Mouse (Mus musculus) kidney, adult 8-10 months (tissue): ENCODE results near the gene Zfp180.
"Not testable (repeated sequence)": the region's sequence is repeated elsewhere in the genome, so short reads cannot be mapped to it uniquely, and the experiment has no call there.

ENCODE experiments used
- DNase-seq, 2 experiments: peaks; one replicate each; pipeline ENCODE4 v3.0.0; 2022

Zfp180 gene

DNA sequence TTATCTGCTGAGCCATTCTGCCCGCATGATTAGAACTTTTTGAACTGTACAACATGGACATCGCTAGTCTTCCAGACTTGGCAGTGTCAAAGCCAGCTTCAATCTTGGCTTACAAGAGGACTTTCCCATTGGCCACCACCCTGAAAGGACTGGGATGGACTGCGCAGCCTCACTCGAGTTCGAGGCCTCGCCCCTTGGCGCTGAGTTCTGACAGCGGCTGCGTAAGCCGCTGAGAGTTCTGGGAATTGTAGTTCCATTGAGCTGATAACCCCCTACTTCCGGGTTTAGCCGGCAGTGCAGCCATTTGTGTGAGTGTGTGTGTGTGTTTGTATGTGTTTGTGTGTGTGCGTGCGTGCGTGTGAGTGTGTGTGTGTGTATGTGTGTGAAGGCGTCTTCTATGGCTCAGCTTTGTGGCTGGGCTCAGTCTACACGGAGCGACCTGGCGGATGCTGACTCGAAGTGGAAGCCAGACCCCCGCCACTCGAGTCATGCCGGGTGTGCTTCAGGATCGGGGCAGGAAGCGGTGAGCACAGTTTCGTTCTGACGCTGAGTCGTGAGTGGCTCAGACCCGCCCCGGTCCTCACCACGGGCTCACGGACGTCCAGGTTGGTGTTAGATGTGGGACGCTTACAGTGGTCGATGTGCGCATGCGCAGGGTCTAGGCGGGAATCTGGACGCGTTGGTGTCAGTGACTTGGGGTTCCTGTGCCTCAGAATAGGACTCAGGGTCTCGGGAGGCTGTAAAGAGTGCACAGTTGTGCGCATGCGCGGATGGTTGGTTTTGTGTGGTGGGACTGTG, at the start of gene Zfp180:
TSS of gene Zfp180 (plus strand) at position 291 of the 798 bp plus-strand sequence.
- peak; percentile 97 to 98 for DNase-seq

DNA sequence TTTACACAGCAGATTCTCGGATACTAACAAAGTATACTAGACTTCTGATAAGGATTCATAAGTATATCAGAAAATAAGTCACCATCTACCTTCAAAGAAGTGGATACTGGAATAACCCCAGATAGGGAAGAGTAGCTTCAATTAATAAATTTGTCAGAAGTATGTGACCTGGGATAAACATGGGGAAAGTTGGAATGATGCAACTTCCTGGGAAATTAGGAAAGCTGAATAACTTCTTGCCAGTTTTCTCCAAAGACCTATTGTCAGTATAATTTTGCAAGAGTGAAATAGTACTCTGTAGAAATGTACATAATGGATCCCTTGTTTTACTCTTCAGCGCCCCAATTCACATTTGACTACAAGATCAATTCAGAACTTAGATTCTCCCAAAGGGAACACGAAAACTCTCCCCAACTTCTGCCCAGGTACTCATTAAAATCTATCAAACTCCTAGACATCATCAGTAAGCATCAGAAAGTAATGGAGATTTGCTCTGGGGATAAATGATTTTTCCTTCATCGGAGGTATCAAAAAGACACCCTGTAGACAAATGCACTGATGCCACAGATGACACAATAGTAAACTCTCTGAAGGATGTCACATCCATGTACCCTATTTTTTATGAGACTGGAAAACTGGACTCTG, 28.9 kb upstream of the Zfp180 start, which contains the start of gene Vmn1r183:
TSS of gene Vmn1r183 (plus strand) at position 595 of the 645 bp plus-strand sequence.
- DNase-seq = no peak

DNA sequence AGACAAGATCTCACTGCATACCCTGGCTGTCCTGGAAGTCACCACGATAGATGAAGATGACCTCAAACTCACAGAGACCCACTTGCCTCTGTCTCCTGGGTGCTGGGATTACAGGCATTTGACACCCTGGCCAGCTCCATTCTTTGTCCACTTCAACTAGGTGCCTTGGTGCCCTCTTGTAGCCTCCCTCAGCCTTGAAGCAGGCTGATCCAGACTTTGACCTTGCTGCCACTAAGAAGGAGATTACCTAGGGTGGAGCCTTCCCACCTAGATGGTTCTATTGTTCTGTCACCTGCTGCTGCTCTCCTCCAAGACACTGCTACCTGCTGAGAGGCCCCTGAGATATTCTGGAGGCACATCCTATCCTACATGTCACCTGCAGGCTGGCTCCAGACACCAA, 7.3 kb upstream of the Zfp180 start:
- not testable (repeated sequence) for DNase-seq

DNA sequence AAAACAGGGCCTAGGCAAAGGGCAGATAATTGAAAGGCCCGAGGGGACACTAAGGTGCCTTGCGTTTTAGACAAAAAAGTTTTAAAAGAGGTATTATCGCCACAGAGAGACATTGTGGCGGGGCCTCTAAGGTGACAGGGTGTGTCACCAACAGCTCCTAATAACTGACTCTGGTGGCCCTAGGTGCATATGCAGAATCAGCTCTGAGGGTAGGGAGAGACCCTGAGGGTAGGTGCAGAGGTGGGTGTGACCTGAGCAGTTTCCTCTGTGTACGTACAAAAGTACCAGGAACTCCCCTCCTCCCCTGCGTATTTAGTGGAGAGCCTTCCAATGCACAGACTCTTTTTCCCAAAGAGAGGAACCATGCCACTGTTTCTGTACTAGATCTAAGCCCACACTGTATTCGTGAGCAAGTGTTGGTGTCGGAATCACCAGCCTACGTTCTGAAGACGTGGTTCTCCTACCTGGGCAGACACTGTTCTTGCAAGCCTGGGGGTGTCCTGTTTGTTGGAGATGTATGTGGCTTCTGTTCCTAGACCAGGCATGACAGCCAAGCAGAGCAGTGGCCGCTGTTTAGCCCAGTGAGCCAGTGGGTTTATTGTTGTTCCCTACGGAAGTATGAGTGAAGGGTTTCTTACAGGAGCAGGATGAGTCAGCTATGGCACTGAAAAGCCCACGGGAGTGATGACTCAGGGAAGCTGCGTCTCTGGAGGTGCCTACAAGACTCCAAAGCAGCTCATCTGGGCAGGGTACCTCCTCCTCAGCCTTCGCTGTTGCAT, 922 bp downstream of the Zfp180 start:
- DNase-seq = no peak

DNA sequence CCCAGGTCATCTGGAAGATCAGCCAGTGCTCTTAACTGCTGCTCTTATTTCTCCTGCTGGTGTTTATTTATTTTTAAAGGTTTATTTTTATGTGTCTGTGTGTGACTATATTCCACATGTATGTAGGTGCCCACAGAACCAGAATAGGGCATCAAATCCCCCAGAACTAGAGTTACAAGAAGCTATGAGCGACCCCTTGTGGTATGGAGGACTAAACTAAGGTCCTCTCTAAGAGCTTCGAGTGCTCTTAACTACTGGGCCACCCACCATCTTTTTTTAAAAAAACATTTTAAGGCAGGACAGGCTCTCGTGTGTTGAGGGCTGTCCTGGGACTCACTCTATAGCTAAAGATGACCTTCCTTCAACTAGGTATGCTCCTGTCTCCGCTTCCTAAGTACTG, 5.1 kb downstream of the Zfp180 start:
- no peak for DNase-seq

DNA sequence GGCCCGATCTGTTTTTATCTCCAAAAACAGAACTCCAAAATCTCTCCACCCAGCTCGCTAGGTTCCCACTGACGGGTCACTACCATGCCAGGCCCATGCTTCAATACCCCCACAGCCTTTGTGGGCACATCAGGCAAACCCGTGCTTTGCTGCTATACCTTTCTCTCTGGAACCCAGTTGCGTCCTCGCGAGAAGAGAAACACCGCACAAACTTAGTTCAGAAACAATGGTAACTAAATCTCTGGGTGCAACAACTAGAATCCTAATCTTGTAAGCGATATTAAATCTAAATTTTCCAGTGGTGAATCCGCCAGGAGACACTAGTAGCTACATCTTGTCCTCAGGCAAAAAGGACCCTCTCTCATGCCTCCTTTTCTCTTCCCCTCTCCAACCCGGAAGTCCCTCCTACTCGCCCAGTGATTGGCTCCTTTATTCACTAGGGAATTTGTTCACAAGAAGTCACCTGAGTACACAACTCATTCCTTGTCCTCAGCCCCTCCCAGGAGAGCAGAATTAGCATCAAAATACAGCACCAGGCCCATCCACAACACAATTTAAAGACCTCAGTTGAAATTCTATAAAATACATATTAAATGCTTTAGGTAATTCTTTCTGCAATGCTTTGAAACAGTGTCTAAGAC, 5.9 kb downstream of the Zfp180 start:
- DNase-seq = no peak

DNA sequence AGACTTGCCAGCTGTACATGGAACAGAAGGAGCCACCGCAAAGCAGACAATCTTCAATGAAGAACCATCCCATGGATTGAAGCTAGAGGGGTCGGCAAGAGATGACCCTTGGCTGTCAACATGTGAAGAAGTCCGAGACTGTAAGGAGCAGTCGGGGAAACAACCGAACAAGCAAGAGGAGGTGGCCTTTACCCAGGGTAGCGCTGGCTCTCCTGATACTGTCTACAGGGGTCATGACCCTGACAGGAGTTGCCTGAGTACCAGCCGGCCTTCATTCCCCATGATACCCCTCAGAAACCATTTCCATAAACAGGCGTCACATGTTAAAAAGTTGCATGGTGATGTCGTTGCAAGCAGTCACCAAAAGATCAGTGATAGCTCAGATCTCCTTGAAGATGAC, 22.7 kb downstream of the Zfp180 start:
- DNase-seq = no peak

DNA sequence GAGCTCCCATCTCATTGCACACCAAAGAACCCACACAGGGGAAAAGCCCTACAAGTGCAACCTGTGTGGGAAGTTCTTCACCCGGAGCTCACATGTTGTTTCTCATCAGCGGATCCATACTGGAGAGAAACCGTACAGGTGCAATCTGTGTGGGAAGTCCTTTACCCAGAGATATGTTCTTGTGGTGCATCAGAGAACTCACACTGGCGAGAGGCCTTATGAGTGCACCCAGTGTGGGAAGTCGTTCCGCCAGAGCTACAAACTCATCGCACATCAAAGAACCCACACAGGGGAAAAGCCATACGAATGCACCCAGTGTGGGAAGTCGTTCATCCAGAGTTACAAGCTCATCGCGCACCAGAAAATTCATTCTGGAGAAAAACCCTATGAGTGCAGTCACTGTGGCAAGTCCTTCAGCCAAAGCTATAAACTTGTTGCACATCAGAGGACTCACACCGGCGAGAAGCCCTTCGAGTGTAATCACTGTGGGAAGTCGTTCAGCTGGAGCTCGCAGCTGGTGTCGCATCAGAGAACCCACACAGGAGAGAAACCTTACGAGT, 23.5 kb downstream of the Zfp180 start:
- DNase-seq = no peak

DNA sequence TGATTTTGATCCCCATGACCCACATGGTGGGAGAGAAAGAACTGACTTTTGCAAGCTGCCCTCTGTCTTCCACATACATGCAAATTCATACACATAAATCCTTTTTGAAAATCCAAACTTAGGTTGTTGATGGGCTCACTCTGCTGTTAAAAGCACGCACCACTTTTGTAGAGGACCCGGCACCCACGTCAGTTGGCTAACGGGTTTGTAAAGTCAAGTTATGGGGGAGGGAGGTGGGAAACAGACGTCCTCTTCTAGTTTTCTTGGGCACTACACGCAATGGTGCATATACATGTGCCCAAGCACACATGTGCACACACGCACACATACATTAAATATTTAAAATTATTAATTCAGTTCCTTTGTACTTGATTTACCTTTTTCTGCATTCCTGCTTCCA, 29.1 kb downstream of the Zfp180 start:
- DNase-seq = no peak

DNA sequence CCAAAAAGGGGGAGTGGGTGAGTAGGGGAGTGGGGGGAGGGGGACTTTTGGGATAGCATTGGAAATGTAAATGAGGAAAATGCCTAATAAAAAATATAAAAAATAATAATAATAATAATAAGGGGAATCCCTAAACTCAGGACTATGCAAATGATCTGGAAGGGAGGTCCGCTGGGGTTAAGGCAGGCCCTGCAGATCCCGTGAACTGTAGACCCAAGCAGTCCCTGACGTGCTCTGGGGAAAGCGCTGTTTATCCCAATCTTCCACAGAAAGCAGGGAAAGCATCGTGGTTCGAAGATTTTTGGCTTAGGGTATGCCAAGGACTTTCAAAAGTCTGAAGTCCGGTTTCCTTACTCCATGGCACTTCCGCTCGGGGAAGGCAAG, 30.0 kb downstream of the Zfp180 start:
- no peak for DNase-seq

DNA sequence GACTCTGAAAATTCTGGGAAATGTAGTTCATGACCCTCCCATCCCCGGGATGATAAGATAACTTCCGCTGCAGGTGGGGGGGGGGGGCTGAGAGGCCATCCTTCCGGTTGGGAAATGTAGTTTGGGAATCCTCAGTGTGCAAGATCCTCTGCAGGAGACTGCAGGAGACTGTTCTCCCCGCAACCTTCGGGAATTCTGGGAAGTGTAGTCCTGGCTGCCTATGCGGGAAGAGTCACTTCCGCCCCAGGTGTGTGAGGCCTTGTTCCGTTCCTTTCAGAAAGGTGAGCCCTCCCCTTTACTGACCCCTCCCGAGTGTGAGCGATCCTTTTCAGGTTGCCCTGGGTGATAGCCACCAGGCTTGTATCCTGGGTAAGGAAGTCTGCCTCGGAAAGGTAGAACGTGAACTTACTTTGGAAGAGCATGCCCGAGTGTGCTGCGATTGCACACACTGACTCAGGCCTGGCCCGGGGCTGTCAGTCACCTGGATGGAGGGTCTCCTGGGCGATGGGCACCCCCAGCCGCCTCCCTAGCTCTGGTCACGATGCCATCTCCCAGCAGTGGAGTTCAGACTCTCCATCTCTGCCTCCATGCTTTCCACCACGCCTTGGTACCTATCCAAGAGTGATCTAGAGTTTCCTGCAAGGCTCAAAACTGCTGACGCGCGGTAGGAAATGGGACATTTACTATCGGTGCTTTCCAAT, 30.6 kb downstream of the Zfp180 start, which contains the start of gene Zfp112:
TSS of gene Zfp112 (plus strand) at position 159 of the 701 bp plus-strand sequence.
- peak; percentile 86 to 92 for DNase-seq

DNA sequence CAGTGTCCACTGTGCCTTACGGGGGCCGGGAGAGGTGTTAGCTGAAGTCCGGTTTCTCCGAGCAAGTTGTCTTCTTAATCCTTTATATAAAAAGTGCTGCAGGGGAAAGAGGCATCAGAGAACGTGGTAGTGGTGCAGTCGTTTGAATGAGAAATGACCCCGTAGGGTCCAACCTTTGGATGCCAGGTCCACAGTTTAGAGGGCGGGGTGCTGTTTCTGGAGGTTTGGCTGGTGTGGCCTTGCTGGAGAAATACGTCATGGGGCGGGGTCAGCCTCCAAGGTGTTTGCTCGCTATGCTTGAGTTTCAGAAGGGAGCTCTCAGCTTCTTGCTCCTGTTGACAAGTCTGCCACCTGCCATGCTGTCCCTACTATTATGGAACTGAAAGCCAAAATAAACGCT, 31.3 kb downstream of the Zfp180 start:
- DNase-seq = peak; percentile 84

DNA sequence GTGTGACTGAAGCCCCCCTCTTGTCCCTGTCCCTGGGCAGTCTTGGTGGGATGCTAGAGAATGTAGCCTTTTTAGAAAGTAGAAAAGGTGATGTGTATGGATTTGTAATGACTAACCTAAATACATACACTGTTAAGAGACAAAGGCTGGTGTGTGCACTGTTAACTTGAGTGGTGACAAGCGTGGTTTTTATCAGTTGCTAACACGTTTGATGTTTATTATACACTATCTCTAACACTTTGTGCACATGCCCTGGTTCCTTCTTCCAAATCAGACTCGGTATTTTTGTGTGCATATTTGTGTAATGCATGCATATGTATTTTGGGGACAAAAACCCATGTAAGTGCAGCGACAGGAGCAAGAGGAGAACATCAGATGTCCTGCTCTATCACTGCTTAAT, 34.9 kb downstream of the Zfp180 start:
- no peak for DNase-seq

DNA sequence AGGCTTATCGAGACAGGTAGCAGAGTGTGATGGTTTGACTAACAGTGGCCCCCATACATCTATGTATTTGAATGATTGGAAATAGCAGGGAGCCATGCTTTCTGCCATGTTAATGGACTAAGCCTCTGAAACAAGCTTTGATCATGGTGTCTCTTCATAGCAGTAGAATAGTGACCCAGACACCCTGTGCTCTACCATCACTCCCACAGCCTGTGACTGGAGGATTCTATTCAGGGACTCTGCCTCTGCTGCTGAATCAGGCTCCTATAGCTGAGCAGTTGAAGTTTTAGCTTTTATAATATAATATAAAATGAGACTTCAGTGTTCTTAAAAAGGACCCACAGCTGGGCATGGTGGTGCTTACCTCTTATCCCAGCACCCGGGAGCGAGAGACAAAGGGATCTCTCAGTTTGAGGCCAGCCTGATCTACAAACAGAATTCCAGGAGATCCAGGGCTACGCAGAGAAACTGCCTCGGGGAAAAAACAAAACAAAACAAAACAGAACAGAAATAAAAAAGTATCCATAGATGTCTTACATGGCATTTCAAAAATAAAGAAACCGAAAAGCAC, 51.8 kb downstream of the Zfp180 start:
- DNase-seq = no peak

DNA sequence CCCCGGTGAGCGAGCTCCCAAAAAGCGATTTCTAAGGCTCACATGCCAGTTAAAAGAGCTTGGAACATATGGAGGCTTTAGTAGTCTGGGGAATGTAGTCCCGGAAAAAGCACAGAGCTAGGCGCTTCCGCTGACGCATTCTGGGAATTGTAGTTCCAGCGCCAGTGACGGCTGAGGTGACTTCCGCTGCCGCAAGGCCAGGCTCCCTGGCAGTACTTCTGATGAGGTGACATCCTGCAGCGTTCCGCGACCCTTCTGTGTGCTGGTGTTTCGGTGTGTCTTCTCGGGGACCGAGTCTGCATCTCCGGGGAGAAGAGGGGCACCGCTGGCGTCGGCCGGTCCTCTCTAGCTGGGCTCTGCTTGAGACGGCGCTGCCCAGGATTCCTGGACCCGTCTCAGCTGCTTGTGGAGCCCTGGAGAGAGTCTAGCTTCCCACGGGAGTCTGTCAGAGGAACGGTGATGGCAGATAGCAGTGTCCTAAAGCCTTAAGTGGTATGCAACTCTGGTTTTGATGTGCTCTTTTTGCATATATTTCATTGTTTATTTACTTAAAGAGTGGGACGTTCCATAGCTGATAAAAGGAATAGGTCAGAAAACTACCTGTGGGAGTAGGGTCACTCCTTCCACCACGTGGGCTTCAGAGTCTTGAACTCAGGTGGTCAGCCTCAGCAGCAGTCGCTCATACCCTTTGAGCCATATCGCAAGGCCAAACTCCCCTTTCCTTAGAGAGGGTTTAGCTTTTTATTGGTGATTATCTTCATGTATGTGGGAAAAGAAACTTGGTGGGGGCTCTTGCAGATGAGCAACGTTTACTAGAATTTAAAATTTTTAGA, 52.5 kb downstream of the Zfp180 start, which contains the start of gene Zfp235:
TSS of gene Zfp235 (plus strand) at position 174 of the 833 bp plus-strand sequence.
- DNase-seq = peak; percentile 84 to 87

DNA sequence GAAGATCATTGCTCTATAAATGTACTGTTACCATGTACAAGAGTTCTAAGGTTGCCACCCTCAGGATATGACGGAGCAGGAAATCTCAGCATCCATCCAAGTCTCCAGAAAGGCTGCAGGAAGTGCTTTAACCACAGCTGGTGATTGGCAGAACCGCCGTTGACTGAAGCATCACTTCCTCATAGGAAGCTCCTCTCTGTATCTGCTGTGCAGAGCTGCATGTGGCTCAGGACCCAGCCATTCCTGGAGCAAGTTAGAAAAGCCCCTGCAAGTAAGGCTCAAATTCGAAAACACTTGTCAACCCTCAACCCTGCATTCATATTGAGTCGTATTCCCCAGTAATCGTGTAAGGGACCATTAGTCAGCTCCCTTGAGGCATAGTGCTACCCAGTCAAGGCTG, 60.8 kb downstream of the Zfp180 start:
- DNase-seq = no peak

DNA sequence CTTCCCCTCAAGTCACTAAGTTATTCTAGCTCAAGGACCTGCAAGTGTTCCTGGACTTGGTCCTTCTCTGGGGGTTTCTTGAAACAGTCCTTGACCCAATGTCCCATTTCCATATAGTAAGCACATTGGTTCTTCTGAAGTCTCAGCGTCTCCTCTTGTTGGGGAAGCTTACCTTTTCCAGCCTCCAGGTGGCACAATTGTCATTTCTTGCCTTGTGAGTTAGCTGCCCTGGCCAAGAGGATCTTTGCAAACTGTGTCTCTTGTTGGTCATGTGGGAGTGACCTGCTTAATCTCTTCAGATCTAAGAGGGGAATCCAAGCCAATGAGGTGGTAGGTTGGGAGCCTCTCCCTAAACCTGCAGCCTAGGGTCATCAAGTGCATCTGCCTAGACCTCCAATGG, 71.5 kb downstream of the Zfp180 start:
- peak; percentile 17 to 55 for DNase-seq
